Mouse (Mus musculus): Measurements from ENCODE around the gene Nsmce4a. TPM values are rescaled to one million over a fixed set of nuclear protein-coding genes. Genes with fewer than 3 reads are reported as not detected.
"Not testable (repeated sequence)": the region's sequence is repeated elsewhere in the genome, so short reads cannot be mapped to it uniquely, and the experiment has no call there.

Nsmce4a gene
- polyA plus RNA-seq, 1 experiment = 55.3 TPM

- no peak overlapping the region for H3K27ac ChIP-seq (ENCODE audit: insufficient read depth, low read depth, low read length)
- TF ChIP-seq POLR2A (IDR thresholded peaks at IDR 0.05; ENCODE audit: borderline replicate concordance, low read depth, low read length) (no peak), CTCF (IDR thresholded peaks at IDR 0.05; ENCODE audit: low read depth, low read length) (no peak)
- H3K4me3 ChIP-seq (ENCODE audit: insufficient read depth, low read length) = peak overlapping the region; percentile 98
These were observed 27.0 kb downstream of the Nsmce4a start for GRCm38 (mm10) chr7:130545893-130546292.

DNA sequence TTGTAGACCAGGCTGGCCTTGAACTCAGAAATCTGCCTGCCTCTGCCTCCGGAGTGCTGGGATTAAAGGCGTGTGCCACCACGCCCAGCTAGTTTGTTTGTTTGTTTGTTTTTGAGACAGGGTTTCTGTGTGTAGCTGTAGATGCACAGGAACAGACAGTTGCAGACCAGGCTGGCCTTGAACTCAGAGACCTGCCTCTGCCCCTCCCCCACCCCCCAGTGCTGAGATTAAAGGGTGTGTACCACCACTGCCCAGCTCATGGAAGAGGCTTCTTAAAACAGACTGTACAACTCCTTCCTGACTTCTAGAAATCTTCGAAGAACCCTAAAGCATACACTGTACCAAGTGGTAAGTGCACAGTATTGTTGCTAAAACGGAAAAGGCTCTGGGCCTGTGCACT, 27.5 kb downstream of the Nsmce4a start:
- H3K27ac ChIP-seq (ENCODE audit: insufficient read depth, low read depth, low read length) = no peak overlapping the region
- H3K4me3 ChIP-seq (ENCODE audit: insufficient read depth, low read length) = no peak overlapping the region
- peaks cover 7% of the 10 kb centered on the region for H3K4me1 ChIP-seq (ENCODE audit: control insufficient read depth, insufficient read depth, low read length)
- TF ChIP-seq CTCF (IDR thresholded peaks at IDR 0.05; ENCODE audit: low read depth, low read length) (no peak), POLR2A (IDR thresholded peaks at IDR 0.05; ENCODE audit: borderline replicate concordance, low read depth, low read length) (no peak)

More at GRCm38 (mm10) chr7:130545893-130546292, 27.0 kb downstream of the Nsmce4a start:
- peaks cover 7% of the 10 kb centered on the region for H3K4me1 ChIP-seq (ENCODE audit: control insufficient read depth, insufficient read depth, low read length)

GRCm38 (mm10) chr7:130543181-130543580, 29.7 kb downstream of the Nsmce4a start:
- TF ChIP-seq CTCF (IDR thresholded peaks at IDR 0.05; ENCODE audit: low read depth, low read length) (no peak), POLR2A (IDR thresholded peaks at IDR 0.05; ENCODE audit: borderline replicate concordance, low read depth, low read length) (no peak)
- Histone ChIP-seq H3K27ac (ENCODE audit: insufficient read depth, low read depth, low read length) (no peak overlapping the region), H3K4me1 (ENCODE audit: control insufficient read depth, insufficient read depth, low read length) (peaks cover 7% of the 10 kb centered on the region), H3K4me3 (ENCODE audit: insufficient read depth, low read length) (no peak overlapping the region)

DNA sequence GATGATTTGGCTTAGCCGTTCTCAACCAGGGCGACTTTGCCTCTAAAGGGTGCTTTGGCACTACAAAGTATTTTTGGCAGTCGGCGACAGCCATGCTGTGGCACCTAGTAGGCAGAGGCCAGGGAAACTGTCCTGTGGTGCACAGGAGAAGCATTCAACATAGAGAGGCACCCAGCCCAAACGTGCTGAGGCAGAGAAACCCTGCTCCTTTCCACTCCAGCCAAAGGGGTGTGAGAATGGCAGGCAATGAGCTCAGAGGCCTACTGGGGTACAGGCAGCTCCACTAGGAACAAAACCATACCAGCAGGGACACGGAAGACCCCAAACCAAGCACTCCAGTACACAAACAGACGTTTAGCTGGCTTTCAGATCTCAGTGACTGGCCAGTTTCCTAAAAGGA, 32.7 kb downstream of the Nsmce4a start:
- no peak for TF ChIP-seq CTCF (IDR thresholded peaks at IDR 0.05; ENCODE audit: low read depth, low read length)
- no peak for TF ChIP-seq POLR2A (IDR thresholded peaks at IDR 0.05; ENCODE audit: borderline replicate concordance, low read depth, low read length)
- Histone ChIP-seq H3K27ac (ENCODE audit: insufficient read depth, low read depth, low read length) (no peak overlapping the region), H3K4me1 (ENCODE audit: control insufficient read depth, insufficient read depth, low read length) (no peaks in the 10 kb centered on the region; the same call in 1 of the 2 replicates), H3K4me3 (ENCODE audit: insufficient read depth, low read length) (no peak overlapping the region)

GRCm38 (mm10) chr7:130537068-130537467, 35.9 kb downstream of the Nsmce4a start:
- no peak overlapping the region for H3K4me3 ChIP-seq (ENCODE audit: insufficient read depth, low read length)
- no peak overlapping the region for H3K27ac ChIP-seq (ENCODE audit: insufficient read depth, low read depth, low read length)
- peaks cover 3% of the 10 kb centered on the region for H3K4me1 ChIP-seq (ENCODE audit: control insufficient read depth, insufficient read depth, low read length)
- TF ChIP-seq POLR2A (IDR thresholded peaks at IDR 0.05; ENCODE audit: borderline replicate concordance, low read depth, low read length) (no peak), CTCF (IDR thresholded peaks at IDR 0.05; ENCODE audit: low read depth, low read length) (no peak)

GRCm38 (mm10) chr7:130535174-130535573, 37.7 kb downstream of the Nsmce4a start:
- Histone ChIP-seq H3K4me3 (ENCODE audit: insufficient read depth, low read length) (no peak overlapping the region), H3K27ac (ENCODE audit: insufficient read depth, low read depth, low read length) (no peak overlapping the region), H3K4me1 (ENCODE audit: control insufficient read depth, insufficient read depth, low read length) (peaks cover 3% of the 10 kb centered on the region)
- TF ChIP-seq CTCF (IDR thresholded peaks at IDR 0.05; ENCODE audit: low read depth, low read length) = no peak
- TF ChIP-seq POLR2A (IDR thresholded peaks at IDR 0.05; ENCODE audit: borderline replicate concordance, low read depth, low read length) = no peak

DNA sequence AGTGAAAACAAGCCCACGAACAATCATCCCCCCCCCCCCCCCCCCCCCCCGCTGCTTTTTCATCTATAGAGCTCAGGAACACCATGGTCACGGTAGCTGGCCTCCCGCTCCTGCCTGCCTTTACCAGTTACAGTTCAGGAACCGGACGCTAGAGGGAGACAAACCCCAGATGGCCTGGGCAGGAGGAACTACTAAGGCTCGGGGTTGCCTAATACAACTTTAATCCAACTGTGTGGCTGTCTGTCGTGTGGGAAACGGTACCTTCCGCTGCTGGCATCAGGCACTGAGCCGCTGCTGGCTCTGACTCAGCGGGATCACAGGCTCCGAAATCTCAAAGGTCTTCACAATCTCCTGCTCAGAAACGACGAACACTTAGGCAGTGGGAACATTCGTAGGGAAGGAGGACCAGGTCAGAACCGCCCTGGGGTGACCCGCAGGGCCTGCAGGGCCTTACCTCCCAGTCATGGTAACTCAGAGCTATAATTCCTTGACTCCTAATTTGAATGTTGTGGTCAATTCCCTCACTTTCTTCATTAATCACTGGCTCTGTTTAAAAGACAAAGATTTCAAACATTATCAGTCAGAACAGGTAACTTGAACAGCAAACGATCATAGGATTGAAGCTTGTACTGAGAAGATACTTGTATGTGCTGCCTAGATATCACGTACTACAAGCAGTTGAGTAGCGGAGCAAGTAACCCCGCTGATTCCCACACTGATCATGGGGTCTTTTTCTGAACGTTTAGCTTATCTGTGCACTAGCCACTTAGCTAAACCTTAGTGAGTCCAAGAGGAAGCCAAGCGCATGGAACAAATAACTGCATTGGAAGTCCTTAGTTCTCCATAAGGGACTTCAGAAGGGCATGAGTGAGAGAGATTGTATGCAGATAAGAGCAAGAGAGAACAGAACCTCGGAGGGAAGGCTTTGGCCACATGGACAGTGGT, 39.3 kb downstream of the Nsmce4a start:
- H3K27ac ChIP-seq (ENCODE audit: insufficient read depth, low read depth, low read length) = peak overlapping the region; percentile 61
- H3K4me3 ChIP-seq (ENCODE audit: insufficient read depth, low read length) = no peak overlapping the region
- no peak for TF ChIP-seq POLR2A (IDR thresholded peaks at IDR 0.05; ENCODE audit: borderline replicate concordance, low read depth, low read length)
- TF ChIP-seq CTCF (IDR thresholded peaks at IDR 0.05; ENCODE audit: low read depth, low read length) = peak; percentile 50; the same call in 1 of the 2 replicates
- peaks cover 3% of the 10 kb centered on the region for H3K4me1 ChIP-seq (ENCODE audit: control insufficient read depth, insufficient read depth, low read length)

- not testable (repeated sequence) for H3K4me3 ChIP-seq (ENCODE audit: insufficient read depth, low read length); H3K4me1 ChIP-seq (ENCODE audit: control insufficient read depth, insufficient read depth, low read length)
These were observed 41.8 kb downstream of the Nsmce4a start for GRCm38 (mm10) chr7:130531138-130531537.

GRCm38 (mm10) chr7:130527306-130527705, 45.6 kb downstream of the Nsmce4a start:
- TF ChIP-seq POLR2A (IDR thresholded peaks at IDR 0.05; ENCODE audit: borderline replicate concordance, low read depth, low read length) = no peak
- no peak for TF ChIP-seq CTCF (IDR thresholded peaks at IDR 0.05; ENCODE audit: low read depth, low read length)
- no peak overlapping the region for H3K27ac ChIP-seq (ENCODE audit: insufficient read depth, low read depth, low read length)
- H3K4me3 ChIP-seq (ENCODE audit: insufficient read depth, low read length) = no peak overlapping the region
- 0 out of 2 replicates have a peak, but pooled peaks cover 2% of the 10 kb centered on the region for H3K4me1 ChIP-seq (ENCODE audit: control insufficient read depth, insufficient read depth, low read length)

More at GRCm38 (mm10) chr7:130531138-130531537, 41.8 kb downstream of the Nsmce4a start:
- not testable (repeated sequence) for H3K27ac ChIP-seq (ENCODE audit: insufficient read depth, low read depth, low read length)

GRCm38 (mm10) chr7:130523451-130523850, 49.5 kb downstream of the Nsmce4a start:
- Histone ChIP-seq H3K4me3 (ENCODE audit: insufficient read depth, low read length) (no peak overlapping the region), H3K4me1 (ENCODE audit: control insufficient read depth, insufficient read depth, low read length) (0 out of 2 replicates have a peak, but pooled peaks cover 2% of the 10 kb centered on the region), H3K27ac (ENCODE audit: insufficient read depth, low read depth, low read length) (no peak overlapping the region)
- no peak for TF ChIP-seq POLR2A (IDR thresholded peaks at IDR 0.05; ENCODE audit: borderline replicate concordance, low read depth, low read length)
- TF ChIP-seq CTCF (IDR thresholded peaks at IDR 0.05; ENCODE audit: low read depth, low read length) = no peak
